Mouse (Mus musculus) heart, postnatal 0 days (tissue): Measurements from ENCODE around the gene Hspa12a.

Experiments used
- CTCF ChIP-seq: IDR thresholded peaks from 2 replicates; pipeline ENCODE4 v1.5.1; 2016; ENCODE audit warnings: antibody characterized with exemption, control low read depth, low read depth
- EP300 ChIP-seq: IDR thresholded peaks from 2 replicates; pipeline ENCODE4 v1.6.1; 2016; ENCODE audit warnings: antibody characterized with exemption, low read depth

DNA sequence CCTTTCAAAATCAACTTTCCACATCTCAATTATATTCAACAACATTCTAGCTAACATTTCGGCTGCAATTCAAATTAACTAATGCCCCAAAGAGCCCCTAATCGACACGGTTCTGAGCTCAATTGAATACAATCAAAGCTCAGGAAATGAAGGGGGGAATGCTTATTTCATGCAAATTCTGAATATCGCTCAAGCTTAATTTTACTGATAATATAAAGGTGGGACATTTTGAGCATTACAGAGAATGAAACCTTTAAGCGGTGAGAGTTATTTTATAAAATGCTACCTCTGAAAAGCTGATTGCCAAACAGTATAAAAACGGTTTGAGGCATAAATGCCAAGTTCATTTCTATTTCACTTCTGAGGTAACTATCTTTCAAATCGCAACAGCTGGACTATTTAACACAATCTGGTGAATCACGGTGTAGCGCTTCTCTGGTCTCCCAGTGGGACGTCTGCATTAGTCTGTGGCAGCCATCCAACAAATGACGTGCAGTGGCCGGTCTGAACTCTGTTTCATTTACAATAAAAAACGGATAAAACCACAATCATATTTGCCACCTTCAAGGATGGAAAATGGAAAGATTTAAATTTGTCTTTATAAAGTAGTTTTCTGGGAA, 36.1 kb upstream of the Hspa12a start:
- TF ChIP-seq CTCF (no peak), EP300 (no peak)
